Comparison of ENCODE assay signal across 19 mouse cellular contexts in the genomic region with DNA sequence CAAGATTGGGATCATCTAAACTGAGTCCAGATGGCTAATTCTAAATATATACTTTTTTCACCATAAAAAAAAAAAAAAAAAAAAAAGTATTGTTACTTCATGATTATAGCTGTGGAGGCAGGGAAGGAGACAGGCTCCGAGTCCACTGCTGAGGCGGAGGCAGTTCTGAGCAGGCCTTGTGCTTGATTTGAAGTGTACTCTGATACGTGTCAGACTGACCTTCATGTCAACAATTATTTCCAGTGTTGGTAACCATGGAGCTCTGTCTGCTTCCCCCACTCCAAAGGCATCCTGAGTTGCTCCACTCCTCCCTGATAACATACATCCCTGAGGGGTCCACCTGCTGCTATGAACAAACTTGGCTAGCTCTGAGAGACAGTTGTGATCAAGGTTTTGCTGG. TPM values are rescaled to one million over a fixed set of nuclear protein-coding genes. Genes with fewer than 3 reads are reported as not detected.
DNase-seq lines count a peak whose midpoint lies in the region; ATAC-seq lines count a peak whose summit lies in the region.
"Had no signal": no experiment of that assay in that cellular context is flagged by ENCODE, and none has a peak within 500 bp of the region (broad histone marks: within the 10 kb centered on the region; RNA-seq: fewer than 3 reads in every experiment).

No protein-coding gene starts in this region.

- no peak overlapping the region for H3K4me3 ChIP-seq in heart, embryonic 14.5 days (ENCODE audit: control insufficient read depth in 1 of 2, insufficient read depth in 1 of 2, low read depth in 1 of 2, low read length in 2 of 2)
- no peak overlapping the region for H3K4me3 ChIP-seq in heart, embryonic 11.5 days (ENCODE audit: low read depth, low read length)

- no peaks in the 10 kb centered on the region for H3K36me3 ChIP-seq in heart, embryonic 14.5 days (ENCODE audit: control insufficient read depth, insufficient read depth, low read length)
- H3K36me3 ChIP-seq in heart, embryonic 11.5 days (ENCODE audit: control insufficient read depth, insufficient read depth, low read length), result no peaks in the 10 kb centered on the region
- H3K36me3 ChIP-seq: G1E had no signal

- H3K4me1 ChIP-seq in heart, embryonic 14.5 days (ENCODE audit: control insufficient read depth in 2 of 2, insufficient read depth in 2 of 2, low read length in 2 of 2), result peaks cover 0 to 6% of the 10 kb centered on the region in 2 experiments; a peak in 3 of 4 replicates
- H3K4me1 ChIP-seq in heart, embryonic 11.5 days (ENCODE audit: control insufficient read depth, insufficient read depth, low read length), result no peaks in the 10 kb centered on the region

- no peak overlapping the region for H3K27ac ChIP-seq in heart, embryonic 14.5 days (replicated peaks in 1 of 2; ENCODE audit: control insufficient read depth in 1 of 2, insufficient read depth in 1 of 2, low read depth in 2 of 2, low read length in 2 of 2)
- no peak overlapping the region for H3K27ac ChIP-seq in heart, embryonic 11.5 days (ENCODE audit: low read depth, low read length)

- no peaks in the 10 kb centered on the region for H3K27me3 ChIP-seq in heart, embryonic 14.5 days (ENCODE audit: control insufficient read depth, insufficient read depth, low read length)
- no peaks in the 10 kb centered on the region for H3K27me3 ChIP-seq in heart, embryonic 11.5 days (ENCODE audit: control insufficient read depth, insufficient read depth, low read length)
- H3K27me3 ChIP-seq: CH12.LX had no signal

- ATAC-seq in heart, embryonic 14.5 days (ENCODE audit: insufficient number of reproducible peaks, insufficient read depth, low FRiP score, low read depth), result peak; percentile 56; the same call in 1 of the 2 replicates
- ATAC-seq in heart, embryonic 11.5 days (replicated peaks; ENCODE audit: insufficient number of reproducible peaks, low FRiP score, low TSS enrichment), result no peak
- ATAC-seq: activated CD4-positive, CD25-positive, alpha-beta regulatory T cell, adult 4 months; CD4-positive, CD25-positive, alpha-beta regulatory T cell, adult 4 months; Patski had no signal

- WGBS in heart, embryonic 14.5 days, result 43% methylated on average over 3 of the region's 3 CpGs
- 48% methylated on average over 3 of the region's 3 CpGs for WGBS in heart, embryonic 11.5 days (ENCODE audit: insufficient replicate concordance)

- no peak overlapping the region for H3K4me2 ChIP-seq in heart, embryonic 14.5 days (ENCODE audit: low read length)
- H3K4me2 ChIP-seq in heart, embryonic 11.5 days, result no peak overlapping the region

- DNase-seq in heart, adult 11 months, result peak; percentile 64
- no peak for DNase-seq in heart, adult 9 months (ENCODE audit: low spot score in 2 of 2)
- DNase-seq: adrenal gland, adult 2 months; adrenal gland, adult 8-10 months; adrenal gland, postnatal 10 days; adrenal gland, postnatal 14 days; adrenal gland, postnatal 25 days; adrenal gland, postnatal 36 days; B cell, adult 2 months; cerebellum, adult 11 months; cerebellum, adult 11-12 months; cerebellum, adult 18-20 months had no signal

- H3K9ac ChIP-seq in heart, embryonic 14.5 days (ENCODE audit: low read length), result no peak overlapping the region
- no peak overlapping the region for H3K9ac ChIP-seq in heart, embryonic 11.5 days (ENCODE audit: low read depth, low read length)

- no peaks in the 10 kb centered on the region for H3K9me3 ChIP-seq in heart, embryonic 14.5 days (ENCODE audit: control insufficient read depth, low read length)
- H3K9me3 ChIP-seq in heart, embryonic 11.5 days (replicated peaks; ENCODE audit: control insufficient read depth, low read length), result no peaks in the 10 kb centered on the region
- H3K9me3 ChIP-seq: G1E had no signal

RNA-seq across cellular contexts. Expression of a gene that starts 18.8 kb away (rescaled TPM):
- 0.05 and 0.16 TPM in 2 replicates for polyA plus RNA-seq in heart, embryonic 14.5 days (2014; fragmentation: Nextera tagmentation; extraction: Ambion mirVana)
- 0.20 and 0.23 TPM in 2 replicates for polyA plus RNA-seq in heart, embryonic 11.5 days (2014; fragmentation: Nextera tagmentation; extraction: Ambion mirVana)
- polyA plus RNA-seq: activated CD4-positive, CD25-positive, alpha-beta regulatory T cell, adult 4 months; CD4-positive, CD25-positive, alpha-beta regulatory T cell, adult 4 months; G1E had no signal

RNA-seq across cellular contexts. Expression of a gene that starts 30.3 kb away (rescaled TPM):
- polyA plus RNA-seq in heart, embryonic 14.5 days (2014; fragmentation: Nextera tagmentation; extraction: Ambion mirVana), result 0.08 and 0.20 TPM in 2 replicates
- 0.04 and 0.08 TPM in 2 replicates for polyA plus RNA-seq in heart, embryonic 11.5 days (2014; fragmentation: Nextera tagmentation; extraction: Ambion mirVana)
- polyA plus RNA-seq: activated CD4-positive, CD25-positive, alpha-beta regulatory T cell, adult 4 months; G1E had no signal

RNA-seq across cellular contexts. Expression of a gene that starts 48.3 kb away (rescaled TPM):
- polyA plus RNA-seq in heart, embryonic 14.5 days (2014; fragmentation: Nextera tagmentation; extraction: Ambion mirVana), result 0.13 and 0.23 TPM in 2 replicates
- 0.16 TPM in 1 of 2 replicates, not detected in the other for polyA plus RNA-seq in heart, embryonic 11.5 days (2014; fragmentation: Nextera tagmentation; extraction: Ambion mirVana)
- polyA plus RNA-seq: G1E had no signal
